ENCODE assay signal across 8 mouse cellular contexts in the genomic region with DNA sequence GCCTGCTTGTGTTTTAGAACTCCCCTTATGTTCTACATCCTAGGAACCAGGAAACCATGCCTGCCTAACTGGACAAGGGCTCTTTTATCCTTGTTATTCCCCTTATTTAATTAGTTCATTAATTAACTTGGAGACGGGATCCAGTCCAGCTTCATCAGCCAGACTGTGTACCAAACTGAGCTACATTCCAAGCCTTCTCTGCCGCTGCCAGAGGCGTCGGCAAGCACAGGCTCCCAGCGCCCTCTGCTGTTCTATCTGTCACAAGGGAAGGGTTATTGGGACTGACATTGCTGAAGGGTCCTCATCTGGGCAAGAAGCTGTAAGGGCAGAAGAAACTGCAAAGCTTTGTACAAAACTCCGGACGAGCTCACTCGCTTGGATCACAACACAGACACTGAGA. TPM values are rescaled to one million over a fixed set of nuclear protein-coding genes. Genes with fewer than 3 reads are reported as not detected.
DNase-seq lines count a peak whose midpoint lies in the region; TF ChIP-seq lines count a peak whose summit lies in the region.

No protein-coding gene starts in this region.

- H3K36me3 ChIP-seq in spleen, adult 2 months (ENCODE audit: control insufficient read depth, insufficient read depth, low read length) = no peaks in the 10 kb centered on the region

- H3K27ac ChIP-seq in spleen, adult 2 months (ENCODE audit: insufficient read depth, low read length) = no peak overlapping the region

- no peaks in the 10 kb centered on the region for H3K4me1 ChIP-seq in spleen, adult 2 months (ENCODE audit: control insufficient read depth, insufficient read depth, insufficient read length)

- TF ChIP-seq CTCF in spleen, adult 2 months (IDR thresholded peaks at IDR 0.05; ENCODE audit: extremely low read depth, insufficient read depth, insufficient read length, insufficient replicate concordance) = peak; percentile 60; the same call in 1 of the 2 replicates

- no peaks in the 10 kb centered on the region for H3K27me3 ChIP-seq in spleen, adult 2 months (ENCODE audit: control insufficient read depth, insufficient read depth, low read length)

- DNase-seq in spleen, adult 2 months (ENCODE audit: low read depth in 1 of 2, low spot score in 2 of 2) = peak in 1 of 2 experiments; percentile 38
- DNase-seq in spleen, adult 12 weeks (ENCODE audit: low spot score) = no peak
- peak; percentile 39 for DNase-seq in cerebellum, adult 8-10 months
- DNase-seq in frontal cortex, postnatal 10 days (ENCODE audit: low spot score in 2 of 2) = peak; percentile 40 to 69
- peak; percentile 56 for DNase-seq in induced T-regulatory cell, adult 2 months (ENCODE audit: low read depth)
- DNase-seq in left cerebral cortex, adult 8-10 months (ENCODE audit: low spot score in 2 of 2) = peak; percentile 21 to 43
- peak; percentile 35 to 49 for DNase-seq in natural killer cell, adult 2 months (ENCODE audit: low spot score in 2 of 2)
- DNase-seq in testis, postnatal 14 days (ENCODE audit: low spot score) = peak; percentile 45

- TF ChIP-seq POLR2A in spleen, adult 2 months (IDR thresholded peaks at IDR 0.05; ENCODE audit: low read depth, low read length) = no peak

- 6% methylated on average over 8 of the region's 8 CpGs for WGBS in spleen, adult 2 months

- no peak overlapping the region for H3K4me3 ChIP-seq in spleen, adult 2 months (ENCODE audit: extremely low read depth, insufficient read depth, insufficient read length)

RNA-seq across cellular contexts. Expression of gene Aarsd1, which starts 22.3 kb away (rescaled TPM):
- polyA plus RNA-seq in spleen, adult 2 months (2012; rRNA removed) = 17.3 and 18.3 TPM in 2 replicates
- 10 to 100 TPM; 47.2 to 57.2 (median 47.5) TPM for total RNA-seq in left cerebral cortex, adult 8-10 months (2022)

RNA-seq across cellular contexts. Expression of gene G6pc, which starts 27.7 kb away (rescaled TPM):
- 0.07 TPM in 1 of 2 replicates, not detected in the other for polyA plus RNA-seq in spleen, adult 2 months (2012; rRNA removed)
- total RNA-seq in left cerebral cortex, adult 8-10 months (2022) = not detected

RNA-seq across cellular contexts. Expression of gene Gm27029, which starts 29.5 kb away (rescaled TPM):
- 0.11 and 0.29 TPM in 2 replicates for polyA plus RNA-seq in spleen, adult 2 months (2012; rRNA removed)
- 1 to 10 TPM; 4.4 to 6.6 (median 5.2) TPM for total RNA-seq in left cerebral cortex, adult 8-10 months (2022)

RNA-seq across cellular contexts. Expression of gene Rundc1, which starts 29.8 kb away (rescaled TPM):
- 14.2 and 18.3 TPM in 2 replicates for polyA plus RNA-seq in spleen, adult 2 months (2012; rRNA removed)
- 10 to 100 TPM; 31.1 to 37.3 (median 34.4) TPM for total RNA-seq in left cerebral cortex, adult 8-10 months (2022)

RNA-seq across cellular contexts. Expression of gene Ptges3l, which starts 30.0 kb away (rescaled TPM):
- polyA plus RNA-seq in spleen, adult 2 months (2012; rRNA removed) = 1.1 TPM in 2 replicates
- total RNA-seq in left cerebral cortex, adult 8-10 months (2022) = 1 to 10 TPM; 2.1 to 3.5 (median 3.1) TPM
